Mouse (Mus musculus) neural tube, embryonic 14.5 days (tissue): ENCODE measurements around the gene Mrto4. TPM values are rescaled to one million over a fixed set of nuclear protein-coding genes. Genes with fewer than 3 reads are reported as not detected.

Experiments
- ATAC-seq: fragments of 200-750 bp; cut with Nextera tagmentation; 2 replicates; pipeline ENCODE4 v1.8.0; 2017; ENCODE audit warnings: low read depth, mild to moderate bottlenecking, moderate TSS enrichment, moderate library complexity
- H3K27ac ChIP-seq: fragments of 300-500 bp; sonication (generic); 2 replicates; pipeline ENCODE4 v1.5.1; 2014; ENCODE audit warnings: low read depth, mild to moderate bottlenecking, control low read depth, low read length, moderate library complexity, mixed read lengths
- H3K27me3 ChIP-seq: fragments of 300-500 bp; sonication (generic); 2 replicates; pipeline ENCODE4 v1.6.1; 2014; ENCODE audit warnings: low read length; ENCODE audit not compliant: control insufficient read depth, insufficient read depth
- H3K36me3 ChIP-seq: fragments of 300-500 bp; sonication (generic); 2 replicates; pipeline ENCODE4 v1.6.1; 2014; ENCODE audit warnings: low read length, mixed read lengths; ENCODE audit not compliant: control insufficient read depth, insufficient read depth
- H3K4me1 ChIP-seq: fragments of 300-500 bp; sonication (generic); 2 replicates; pipeline ENCODE4 v1.6.1; 2014; ENCODE audit warnings: low read length; ENCODE audit not compliant: control insufficient read depth, insufficient read depth
- H3K4me2 ChIP-seq: fragments of 300-500 bp; sonication (generic); 2 replicates; pipeline ENCODE4 v1.6.1; 2014; ENCODE audit warnings: mild to moderate bottlenecking, low read depth, low read length, control low read depth
- H3K4me3 ChIP-seq: fragments of 300-500 bp; sonication (generic); 2 replicates; pipeline ENCODE4 v1.5.1; 2014; ENCODE audit warnings: low read depth, low read length, control low read depth, mixed read lengths
- H3K9ac ChIP-seq: fragments of 300-500 bp; sonication (generic); replicated peaks from 2 replicates; pipeline ENCODE4 v1.6.1; 2014; ENCODE audit warnings: low read depth, mild to moderate bottlenecking, control low read depth, low read length, mixed read lengths
- H3K9me3 ChIP-seq: fragments of 300-500 bp; sonication (generic); 2 replicates; pipeline ENCODE4 v1.6.1; 2016; ENCODE audit warnings: low read length; ENCODE audit not compliant: control insufficient read depth
- WGBS: fragments of 180-500 bp; shearing (Covaris S2); extraction: QIAGEN DNeasy Blood & Tissue Kit; methylation state at CpG from one replicate; pipeline ENCODE4 v1.1.7; 2014; 5-methylcytosine and 5-hydroxymethylcytosine counted together
- polyA plus RNA-seq: library from polyadenylated mRNA; unstranded; fragments of >200 nt; fragmentation: Nextera tagmentation; extraction: Ambion mirVana; gene quantifications from 2 replicates; pipeline ENCODE4 v1.2.1, GENCODE M21; 2014

Mrto4 gene
- polyA plus RNA-seq, 1 experiment from 2014 or later: 77.4 TPM

GRCm38 (mm10) chr4:139352832-139353231 is 456 bp upstream of the Mrto4 start:
- 1% methylated on average over 7 of the region's 7 CpGs for WGBS
- Histone ChIP-seq H3K4me3 (peak overlapping the region; percentile 78), H3K4me1 (peaks cover 12% of the 10 kb centered on the region), H3K9ac (peak overlapping the region; percentile 87), H3K36me3 (peaks cover 21% of the 10 kb centered on the region), H3K27ac (peak overlapping the region; percentile 94), H3K4me2 (peak overlapping the region; percentile 98), H3K9me3 (no peaks in the 10 kb centered on the region), H3K27me3 (no peaks in the 10 kb centered on the region)
- no peak; the same call in 1 of the 2 replicates for ATAC-seq

GRCm38 (mm10) chr4:139345416-139346019 is 6.9 kb downstream of the Mrto4 start:
- Histone ChIP-seq H3K27me3 (no peaks in the 10 kb centered on the region), H3K4me2 (no peak overlapping the region), H3K9ac (no peak overlapping the region), H3K4me1 (no peaks in the 10 kb centered on the region), H3K27ac (no peak overlapping the region), H3K4me3 (no peak overlapping the region), H3K36me3 (peaks cover 25% of the 10 kb centered on the region), H3K9me3 (no peaks in the 10 kb centered on the region)
- 76% methylated on average over 23 of the region's 23 CpGs for WGBS
- ATAC-seq: no peak

GRCm38 (mm10) chr4:139343718-139344117 is 8.7 kb downstream of the Mrto4 start:
- no peaks in the 10 kb centered on the region for H3K27me3 ChIP-seq
- H3K4me1 ChIP-seq: no peaks in the 10 kb centered on the region
- H3K36me3 ChIP-seq: peaks cover 17% of the 10 kb centered on the region
- no peak overlapping the region for H3K27ac ChIP-seq
- H3K4me3 ChIP-seq: no peak overlapping the region
- WGBS: 69% methylated on average over 5 of the region's 5 CpGs
- no peak overlapping the region for H3K4me2 ChIP-seq
- ATAC-seq: no peak
- no peak overlapping the region for H3K9ac ChIP-seq
- no peaks in the 10 kb centered on the region for H3K9me3 ChIP-seq

DNA sequence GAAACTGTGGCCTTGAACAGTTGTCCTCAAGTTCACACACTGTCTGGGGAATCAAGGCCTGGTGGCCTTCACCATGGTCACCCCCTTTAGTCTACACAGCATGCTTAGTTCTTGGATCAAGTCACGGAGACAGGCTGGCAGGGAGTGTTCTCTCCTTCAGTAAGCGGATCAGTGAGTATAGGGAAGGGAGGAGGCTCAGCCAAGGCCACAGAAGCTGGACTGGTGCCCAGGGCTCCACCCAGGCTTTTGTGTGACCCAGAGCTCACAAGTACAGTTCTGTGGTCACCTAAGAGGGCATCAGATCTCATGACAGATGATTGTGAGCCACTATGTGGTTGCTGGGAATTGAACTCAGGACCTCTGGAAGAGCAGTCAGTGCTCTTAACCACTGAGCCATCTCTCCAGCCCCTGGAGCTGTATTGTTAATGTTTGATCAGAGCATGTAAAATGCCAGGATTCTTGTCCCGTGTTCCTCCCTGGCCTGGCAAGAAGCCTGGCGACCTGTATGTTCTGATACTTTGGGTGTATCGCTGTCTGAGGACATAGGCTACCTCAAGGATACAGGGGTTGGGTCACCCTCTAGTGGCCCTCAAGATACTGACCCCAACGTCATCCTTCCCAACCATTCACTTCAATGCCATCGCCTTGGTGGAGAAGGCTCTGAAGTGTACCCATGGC is 10.7 kb downstream of the Mrto4 start:
- ATAC-seq: no peak
- no peak overlapping the region for H3K27ac ChIP-seq
- H3K9me3 ChIP-seq: no peaks in the 10 kb centered on the region
- H3K9ac ChIP-seq: no peak overlapping the region
- H3K4me3 ChIP-seq: no peak overlapping the region
- H3K36me3 ChIP-seq: peaks cover 4% of the 10 kb centered on the region; the same call in 1 of the 2 replicates
- H3K27me3 ChIP-seq: no peaks in the 10 kb centered on the region; the same call in 1 of the 2 replicates
- H3K4me2 ChIP-seq: no peak overlapping the region
- H3K4me1 ChIP-seq: no peaks in the 10 kb centered on the region
- 80% methylated on average over 7 of the region's 7 CpGs for WGBS

GRCm38 (mm10) chr4:139340835-139341234 is 11.5 kb downstream of the Mrto4 start:
- Histone ChIP-seq H3K27ac (no peak overlapping the region), H3K27me3 (no peaks in the 10 kb centered on the region; the same call in 1 of the 2 replicates), H3K4me3 (no peak overlapping the region), H3K9me3 (no peaks in the 10 kb centered on the region), H3K36me3 (no peaks in the 10 kb centered on the region), H3K4me2 (no peak overlapping the region), H3K9ac (no peak overlapping the region), H3K4me1 (no peaks in the 10 kb centered on the region)
- WGBS: 83% methylated on average over 4 of the region's 4 CpGs
- no peak for ATAC-seq

- H3K36me3 ChIP-seq: no peaks in the 10 kb centered on the region
- no peak for ATAC-seq
- H3K9ac ChIP-seq: no peak overlapping the region
- H3K27me3 ChIP-seq: no peaks in the 10 kb centered on the region; the same call in 1 of the 2 replicates
- no peak overlapping the region for H3K4me2 ChIP-seq
- no peaks in the 10 kb centered on the region for H3K4me1 ChIP-seq
- no peak overlapping the region for H3K4me3 ChIP-seq
- 50% methylated on average over 33 of the region's 33 CpGs for WGBS
- H3K27ac ChIP-seq: no peak overlapping the region
- no peaks in the 10 kb centered on the region for H3K9me3 ChIP-seq
Observed at GRCm38 (mm10) chr4:139338145-139338544, 14.2 kb downstream of the Mrto4 start.

DNA sequence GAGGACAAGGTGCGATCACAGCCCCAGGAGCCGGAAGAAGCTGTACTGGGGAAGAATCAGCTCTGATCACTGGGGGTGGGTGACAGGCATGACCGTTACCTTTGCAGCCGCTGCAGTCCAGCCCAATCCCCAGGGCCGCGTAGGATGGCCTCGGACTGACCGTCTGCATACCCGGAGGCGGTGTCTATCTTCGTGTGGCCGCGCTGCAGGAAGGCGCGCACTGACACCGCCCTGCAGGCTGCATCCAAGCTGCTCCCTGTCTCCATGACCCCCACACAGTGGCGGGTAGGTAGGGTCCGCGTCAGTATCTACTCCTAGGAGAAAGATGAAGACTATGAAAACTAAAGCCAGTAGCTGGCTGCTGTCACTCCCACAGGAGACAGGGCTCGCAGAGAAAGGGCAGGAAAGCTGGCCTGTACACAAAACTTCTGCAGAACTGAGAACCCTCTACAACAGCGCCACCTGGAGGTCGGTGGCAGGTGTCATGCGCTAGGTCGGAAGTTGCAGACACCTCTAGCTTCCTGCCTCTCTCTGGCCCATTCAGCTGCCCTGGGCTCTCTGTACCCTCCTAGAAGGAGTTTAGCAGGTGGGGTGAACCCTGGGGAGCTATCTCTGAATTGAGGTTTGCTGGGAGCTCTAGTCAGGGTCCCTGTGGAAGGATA is 15.4 kb downstream of the Mrto4 start:
- no peak overlapping the region for H3K4me2 ChIP-seq
- H3K9me3 ChIP-seq: no peaks in the 10 kb centered on the region
- ATAC-seq: no peak
- no peak overlapping the region for H3K4me3 ChIP-seq
- 21% methylated on average over 24 of the region's 24 CpGs for WGBS
- H3K36me3 ChIP-seq: no peaks in the 10 kb centered on the region
- no peak overlapping the region for H3K9ac ChIP-seq
- H3K27ac ChIP-seq: no peak overlapping the region
- H3K27me3 ChIP-seq: no peaks in the 10 kb centered on the region; the same call in 1 of the 2 replicates
- H3K4me1 ChIP-seq: no peaks in the 10 kb centered on the region

DNA sequence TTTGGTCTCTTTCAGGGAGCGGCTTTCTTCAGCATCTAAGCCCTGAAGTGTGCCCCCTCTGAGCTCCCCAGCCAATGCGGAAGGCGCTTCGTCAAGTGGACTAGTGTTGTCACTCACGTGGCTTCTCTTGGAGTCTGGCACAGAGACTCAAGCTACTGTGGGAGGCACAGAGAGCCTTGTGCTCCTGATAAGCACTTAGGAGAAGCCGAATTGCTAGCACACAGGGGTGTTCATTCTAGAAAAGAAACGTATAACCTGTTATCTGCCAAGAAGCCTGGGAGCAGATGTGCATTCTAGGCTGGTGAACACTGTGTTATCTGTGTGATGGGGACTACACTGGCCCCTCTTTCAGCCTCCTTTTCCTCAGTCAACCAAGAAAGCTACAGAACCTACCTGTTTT is 16.9 kb downstream of the Mrto4 start:
- ATAC-seq: no peak
- Histone ChIP-seq H3K4me1 (no peaks in the 10 kb centered on the region), H3K27me3 (no peaks in the 10 kb centered on the region; the same call in 1 of the 2 replicates), H3K36me3 (no peaks in the 10 kb centered on the region), H3K9ac (no peak overlapping the region), H3K4me3 (no peak overlapping the region), H3K9me3 (no peaks in the 10 kb centered on the region), H3K4me2 (no peak overlapping the region), H3K27ac (no peak overlapping the region)
- 78% methylated on average over 7 of the region's 7 CpGs for WGBS
